Mouse (Mus musculus) erythroblast, embryonic 14.5 days (primary cell): ENCODE data around the gene Dhx34. TPM values are rescaled to one million over a fixed set of nuclear protein-coding genes. Genes with fewer than 3 reads are reported as not detected.
A peak's percentile ranks its signal among the peaks of the same experiment; 100 is the strongest.
"Not testable (repeated sequence)": the region's sequence is repeated elsewhere in the genome, so short reads cannot be mapped to it uniquely, and the experiment has no call there.

Experiments used
- H3K27me3 ChIP-seq: 2 replicates; pipeline ENCODE4 v1.6.1; 2012; ENCODE audit warnings: inconsistent platforms; ENCODE audit not compliant: control insufficient read depth
- H3K36me3 ChIP-seq: 2 replicates; pipeline ENCODE4 v1.6.1; 2012; ENCODE audit warnings: mild to moderate bottlenecking, inconsistent platforms; ENCODE audit not compliant: control insufficient read depth
- H3K4me1 ChIP-seq: 2 replicates; pipeline ENCODE4 v1.6.1; 2012; ENCODE audit warnings: inconsistent platforms; ENCODE audit not compliant: control insufficient read depth
- H3K4me3 ChIP-seq: replicated peaks from 2 replicates; pipeline ENCODE3; 2012; ENCODE audit warnings: moderate library complexity, mild to moderate bottlenecking, inconsistent platforms
- H3K9me3 ChIP-seq: 2 replicates; pipeline ENCODE4 v1.6.1; 2012; ENCODE audit warnings: low read length, inconsistent platforms, mixed read lengths; ENCODE audit not compliant: control insufficient read depth
- GATA1 ChIP-seq: IDR thresholded peaks from 2 replicates; pipeline ENCODE4 v1.6.1; 2012; ENCODE audit warnings: low read length, inconsistent platforms, mixed read lengths
- TAL1 ChIP-seq: IDR thresholded peaks from 3 replicates; pipeline ENCODE4 v1.6.1; 2012; ENCODE audit warnings: low read length, inconsistent platforms, mixed read lengths
- polyA plus RNA-seq: library from polyadenylated mRNA; stranded (reverse); fragments of >175 nt; gene quantifications from 2 replicates; pipeline ENCODE4 v1.2.3, GENCODE M21; 2012

Dhx34 gene
- polyA plus RNA-seq, result 1.7 and 2.0 TPM in 2 replicates

DNA sequence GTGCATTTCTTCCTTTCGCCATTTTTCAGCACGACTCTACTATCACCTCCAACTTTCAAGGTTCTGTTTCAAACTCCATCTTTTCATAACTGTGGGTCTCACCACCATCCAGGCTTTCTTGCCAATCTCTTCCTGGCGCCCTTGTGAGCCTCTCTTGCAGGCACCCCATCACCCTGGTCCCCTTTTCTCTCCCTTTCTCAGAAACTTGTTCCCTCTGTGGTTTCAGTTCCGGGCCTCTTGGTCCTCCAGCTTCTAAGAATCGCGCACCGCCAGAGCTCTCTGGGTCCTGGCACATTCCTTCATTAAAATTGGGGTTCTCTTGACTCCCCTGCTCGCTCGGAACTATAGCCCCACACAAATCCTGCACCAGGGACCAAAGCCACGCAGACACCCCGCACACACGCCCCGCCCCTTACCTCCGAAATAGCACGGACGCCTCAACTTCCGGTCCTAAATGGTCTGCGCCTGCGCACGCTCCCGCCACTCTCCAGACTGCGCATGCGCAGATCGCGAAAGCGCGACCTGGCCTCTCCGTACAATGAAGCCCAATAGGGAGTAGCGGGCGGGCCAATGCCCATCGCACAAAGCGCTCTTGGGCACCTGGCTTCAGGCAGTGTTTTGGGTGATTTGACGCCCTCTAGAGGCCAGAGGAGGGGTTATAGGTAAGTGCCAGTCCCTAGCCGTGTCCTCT is at the start of gene Dhx34:
TSS of gene Dhx34 (minus strand) at position 456 of the 691 bp plus-strand sequence.
- H3K36me3 ChIP-seq, result peaks cover 10% of the 10 kb centered on the region
- no peaks in the 10 kb centered on the region for H3K9me3 ChIP-seq
- H3K4me3 ChIP-seq, result peak within 1 kb of the TSS; percentile 82
- no peak for TF ChIP-seq GATA1
- TF ChIP-seq TAL1, result no peak
- H3K4me1 ChIP-seq, result peaks cover 24% of the 10 kb centered on the region
- H3K27me3 ChIP-seq, result no peaks in the 10 kb centered on the region

DNA sequence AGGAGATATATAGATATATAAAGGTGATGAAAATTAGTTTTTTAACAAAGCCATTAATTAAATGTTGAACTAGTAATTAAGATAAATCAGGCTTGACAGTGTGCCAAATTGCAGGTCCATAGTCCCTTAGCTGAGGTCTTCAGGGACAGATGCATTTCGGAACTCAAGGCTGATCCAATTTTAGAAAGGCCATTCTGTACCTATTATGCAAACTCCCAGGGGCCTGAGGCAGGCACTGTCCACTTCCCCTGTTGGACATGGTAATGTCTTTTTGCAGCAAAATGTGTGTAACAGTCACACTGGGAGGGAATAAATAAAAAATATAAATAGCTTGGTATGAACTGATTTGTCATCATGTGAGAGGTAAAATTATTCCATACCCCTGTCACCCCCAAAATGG is 49.3 kb upstream of the Dhx34 start:
- Histone ChIP-seq H3K4me1 (peaks cover 71% of the 10 kb centered on the region), H3K9me3 (no peaks in the 10 kb centered on the region), H3K27me3 (no peaks in the 10 kb centered on the region), H3K4me3 (peak overlapping the region; percentile 86), H3K36me3 (peaks cover 46% of the 10 kb centered on the region)
- TF ChIP-seq GATA1, result no peak

DNA sequence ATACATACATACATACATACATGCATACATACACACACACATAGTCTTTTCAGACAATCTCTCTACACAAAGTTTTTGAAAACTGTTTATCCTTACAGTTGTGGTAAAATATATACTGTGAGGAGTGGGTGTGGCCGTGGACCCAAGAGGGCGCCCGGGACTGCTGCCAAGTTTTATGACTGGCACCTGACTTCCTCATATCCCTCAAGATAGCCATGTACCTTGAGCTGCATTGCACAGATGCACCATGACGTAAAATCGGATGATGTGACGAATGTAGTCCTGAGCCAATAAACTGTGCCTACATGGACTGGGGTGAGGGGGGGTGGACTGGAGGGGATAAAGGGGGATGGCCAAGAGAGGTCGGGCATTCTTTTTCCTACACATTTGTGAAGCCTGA is 44.8 kb upstream of the Dhx34 start:
- not testable (repeated sequence) for H3K4me3 ChIP-seq, H3K27me3 ChIP-seq, H3K9me3 ChIP-seq
- H3K4me1 ChIP-seq, result peaks cover 29% of the 10 kb centered on the region
- peaks cover 26% of the 10 kb centered on the region for H3K36me3 ChIP-seq

DNA sequence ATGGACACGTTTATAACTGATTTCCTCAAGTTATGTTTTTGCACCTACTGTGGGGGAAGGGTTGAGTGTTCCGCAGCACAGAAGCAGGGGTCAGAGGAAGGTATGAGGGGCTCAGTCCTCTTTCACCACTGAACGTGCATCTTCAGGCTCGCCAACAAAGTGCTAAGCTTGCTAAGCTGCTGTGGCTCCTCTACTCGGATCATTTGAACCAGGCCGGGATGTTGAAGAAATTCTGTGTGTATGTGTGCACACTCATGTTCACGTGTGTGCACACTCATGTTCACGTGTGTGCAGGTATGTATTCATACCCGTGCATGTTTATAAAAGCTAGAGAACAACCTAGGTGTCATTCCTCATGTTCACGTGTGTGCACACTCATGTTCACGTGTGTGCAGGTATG is 44.0 kb upstream of the Dhx34 start:
- Histone ChIP-seq H3K36me3 (peaks cover 19% of the 10 kb centered on the region), H3K9me3 (peaks cover 2% of the 10 kb centered on the region; the same call in 1 of the 2 replicates), H3K4me1 (peaks cover 22% of the 10 kb centered on the region), H3K4me3 (no peak overlapping the region), H3K27me3 (no peaks in the 10 kb centered on the region)
- TF ChIP-seq TAL1 (no peak), GATA1 (no peak)

DNA sequence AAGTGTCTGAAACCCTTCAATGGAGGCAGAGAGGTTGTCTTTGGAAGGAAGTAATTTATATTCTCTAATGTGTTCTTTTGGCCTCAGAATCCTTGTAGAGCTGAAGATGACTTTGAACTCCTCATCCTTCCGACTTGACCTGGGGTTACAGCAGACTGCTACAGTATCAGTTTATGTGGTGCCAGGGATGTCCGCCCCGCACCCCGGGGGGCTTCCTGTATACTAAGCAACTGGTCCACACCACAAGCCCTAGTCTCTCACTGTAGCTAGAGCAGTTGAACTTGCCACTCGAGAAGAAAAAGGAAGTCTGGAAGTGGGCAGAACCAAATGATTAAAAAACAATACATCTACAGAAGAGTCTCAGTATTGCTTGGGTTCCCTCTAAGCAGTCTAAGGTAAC is 42.0 kb upstream of the Dhx34 start:
- Histone ChIP-seq H3K36me3 (peaks cover 10% of the 10 kb centered on the region), H3K4me1 (peaks cover 6% of the 10 kb centered on the region), H3K9me3 (peaks cover 2% of the 10 kb centered on the region; the same call in 1 of the 2 replicates), H3K27me3 (no peaks in the 10 kb centered on the region), H3K4me3 (no peak overlapping the region)
- TF ChIP-seq GATA1 (no peak), TAL1 (no peak)

DNA sequence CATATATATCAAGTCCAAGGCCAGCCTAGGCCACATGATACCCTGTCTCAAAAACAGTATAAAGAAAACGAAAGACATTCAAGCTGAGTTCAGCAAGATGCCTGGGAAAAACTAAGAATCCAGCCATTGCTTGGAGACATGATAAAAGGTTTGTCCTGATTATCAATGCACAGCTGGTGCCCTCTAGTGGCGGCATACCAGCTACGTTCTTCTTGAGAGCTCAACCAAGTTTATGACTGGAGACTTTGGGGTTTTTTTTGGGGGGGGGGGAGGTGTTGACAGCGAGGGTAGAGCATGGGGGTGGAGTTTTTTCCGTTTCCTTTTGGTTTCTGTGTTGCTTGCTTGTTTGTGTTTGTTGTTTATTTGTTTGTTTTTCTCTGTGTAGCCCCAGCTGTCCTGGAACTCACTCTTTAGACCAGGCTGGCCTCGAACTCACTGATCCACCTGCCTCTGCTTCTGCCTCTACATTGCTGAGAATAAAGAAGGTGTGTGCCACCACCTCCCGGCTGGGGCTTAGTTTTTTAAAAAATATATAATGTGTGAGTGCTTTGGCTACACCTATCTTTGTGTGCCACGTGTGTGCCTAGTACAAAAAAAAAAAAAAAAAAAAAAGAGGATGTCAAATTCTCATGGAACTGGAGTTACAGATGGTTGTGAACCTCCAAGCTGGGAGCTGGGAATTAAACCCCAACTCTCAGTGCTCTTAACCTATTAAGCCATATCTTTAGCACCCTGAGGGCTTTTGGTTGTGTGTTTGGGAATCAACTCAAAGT is 41.4 kb upstream of the Dhx34 start:
- TF ChIP-seq TAL1 (no peak), GATA1 (no peak)
- Histone ChIP-seq H3K4me3 (no peak overlapping the region), H3K36me3 (peaks cover 4% of the 10 kb centered on the region), H3K4me1 (peaks cover 4% of the 10 kb centered on the region), H3K9me3 (peaks cover 2% of the 10 kb centered on the region; the same call in 1 of the 2 replicates), H3K27me3 (no peaks in the 10 kb centered on the region)

DNA sequence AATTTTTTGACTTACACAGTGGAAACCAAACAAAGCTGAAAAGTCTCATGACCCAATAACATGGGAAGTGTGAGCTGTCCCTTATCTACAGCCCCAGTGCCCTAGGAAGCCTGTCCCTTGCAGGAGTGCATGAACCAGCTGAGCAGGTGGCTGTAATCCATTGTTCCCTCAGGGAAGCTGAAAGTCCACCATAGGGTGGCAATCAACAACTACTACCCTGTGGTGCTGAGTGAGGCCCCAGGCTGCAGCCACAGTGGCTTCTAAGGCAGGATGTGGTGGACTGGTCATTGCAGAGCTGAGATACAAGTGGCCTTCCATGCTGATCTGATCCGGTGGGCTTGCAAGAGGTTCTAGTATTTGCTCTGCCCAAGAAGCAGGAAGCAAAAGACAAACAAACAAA is 39.3 kb upstream of the Dhx34 start:
- peaks cover 3% of the 10 kb centered on the region for H3K27me3 ChIP-seq
- H3K4me3 ChIP-seq, result no peak overlapping the region
- TF ChIP-seq GATA1, result no peak
- TF ChIP-seq TAL1, result no peak
- H3K36me3 ChIP-seq, result peaks cover 2% of the 10 kb centered on the region; the same call in 1 of the 2 replicates
- H3K4me1 ChIP-seq, result peaks cover 3% of the 10 kb centered on the region
- H3K9me3 ChIP-seq, result peaks cover 2% of the 10 kb centered on the region; the same call in 1 of the 2 replicates

DNA sequence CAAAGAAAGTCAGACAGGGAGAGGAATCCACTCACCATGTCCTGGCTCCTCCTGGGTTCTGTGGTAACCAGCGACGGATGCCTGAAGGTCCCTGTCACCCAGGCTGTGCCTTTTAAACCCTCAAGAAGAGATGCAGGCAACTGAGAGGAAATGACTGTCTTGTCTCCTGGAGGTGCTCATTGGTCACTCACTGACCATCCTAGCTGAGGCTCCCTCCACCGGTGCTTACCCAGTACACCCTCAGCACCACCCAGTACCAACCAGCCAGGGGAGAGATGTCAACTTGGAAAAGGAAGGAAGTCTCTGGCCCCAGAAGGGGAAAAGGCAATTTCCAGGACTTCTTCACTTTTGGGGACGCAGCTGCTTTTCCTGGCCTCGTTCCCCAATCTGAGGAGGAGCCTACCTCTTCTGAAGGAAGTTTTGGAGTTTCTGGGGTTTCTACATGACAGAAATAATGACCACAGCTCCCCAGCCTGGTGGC is 37.3 kb upstream of the Dhx34 start, which contains the start of gene C5ar1:
TSS of gene C5ar1 (minus strand) at position 431 of the 481 bp plus-strand sequence.
- H3K36me3 ChIP-seq, result no peaks in the 10 kb centered on the region
- peaks cover 3% of the 10 kb centered on the region for H3K27me3 ChIP-seq
- H3K9me3 ChIP-seq, result no peaks in the 10 kb centered on the region
- no peak within 1 kb of the TSS for H3K4me3 ChIP-seq
- peaks cover 3% of the 10 kb centered on the region for H3K4me1 ChIP-seq
- TF ChIP-seq GATA1, result no peak
- TF ChIP-seq TAL1, result no peak

DNA sequence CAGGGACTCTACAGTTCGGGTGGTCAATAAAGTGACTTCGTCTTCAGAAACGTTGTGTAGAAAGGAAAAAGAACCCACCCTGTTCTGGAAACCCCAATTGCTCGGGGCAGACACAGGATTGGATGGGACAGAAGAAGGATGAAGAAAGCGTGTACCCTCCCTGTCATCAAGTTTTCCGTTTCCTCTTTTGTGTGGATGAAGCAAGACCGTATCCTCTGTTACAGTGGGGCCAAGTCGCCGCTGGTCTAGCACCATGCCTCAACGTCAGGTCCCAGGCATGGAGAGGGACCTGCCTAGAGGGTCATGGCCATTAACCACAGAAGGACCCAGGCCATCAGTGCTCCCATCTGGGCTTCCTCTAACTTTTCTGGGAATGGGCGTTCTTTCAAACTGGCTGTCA is 36.0 kb upstream of the Dhx34 start:
- Histone ChIP-seq H3K36me3 (no peaks in the 10 kb centered on the region), H3K4me1 (peaks cover 1% of the 10 kb centered on the region), H3K27me3 (peaks cover 3% of the 10 kb centered on the region), H3K4me3 (no peak overlapping the region), H3K9me3 (no peaks in the 10 kb centered on the region)
- no peak for TF ChIP-seq TAL1
- no peak for TF ChIP-seq GATA1

DNA sequence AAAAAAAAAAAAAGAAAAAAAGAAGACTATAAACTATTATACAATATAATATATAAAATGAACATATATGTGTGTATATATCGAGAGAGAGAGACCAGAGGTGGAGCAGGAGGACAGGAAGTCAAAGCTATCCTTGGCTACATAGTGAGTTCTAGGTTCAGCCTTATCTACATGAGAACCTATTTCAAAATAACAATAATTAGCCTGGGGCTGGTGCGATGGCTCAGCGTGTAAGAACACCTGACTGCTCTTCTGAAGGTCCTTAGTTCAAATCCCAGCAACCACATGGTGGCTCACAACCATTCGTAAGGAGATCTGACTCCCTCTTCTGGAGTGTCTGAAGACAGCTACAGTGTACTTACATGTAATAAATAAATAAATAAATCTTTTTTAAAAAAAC is 34.1 kb upstream of the Dhx34 start:
- H3K36me3 ChIP-seq, H3K27me3 ChIP-seq, H3K4me3 ChIP-seq, H3K4me1 ChIP-seq, H3K9me3 ChIP-seq: not testable (repeated sequence)
